Mouse (Mus musculus): ENCODE results near the gene Spen.
A peak's percentile ranks its signal among the peaks of the same experiment; 100 is the strongest.

Gene Spen

GRCm38 (mm10) chr4:141469343-141469742, 69.1 kb downstream of the Spen start:
- DNase-seq, result no peak

- DNase-seq, result peak in 1 of 2 experiments; percentile 36
Measured at GRCm38 (mm10) chr4:141468576-141468975, 69.8 kb downstream of the Spen start.

- DNase-seq, result no peak
Measured at GRCm38 (mm10) chr4:141467581-141467927, 70.8 kb downstream of the Spen start.

- DNase-seq, result no peak
Measured at GRCm38 (mm10) chr4:141466844-141467580, 71.4 kb downstream of the Spen start.

- no peak for DNase-seq
Measured at GRCm38 (mm10) chr4:141466289-141466795, 72.1 kb downstream of the Spen start.

- no peak for DNase-seq
Measured at GRCm38 (mm10) chr4:141465512-141466288, 72.7 kb downstream of the Spen start.

GRCm38 (mm10) chr4:141464722-141465121, 73.7 kb downstream of the Spen start:
- no peak for DNase-seq

GRCm38 (mm10) chr4:141463472-141463871, 74.9 kb downstream of the Spen start:
- no peak for DNase-seq

- no peak for DNase-seq
Measured at GRCm38 (mm10) chr4:141461576-141461975, 76.8 kb downstream of the Spen start.

- no peak for DNase-seq
Measured at GRCm38 (mm10) chr4:141461088-141461487, 77.3 kb downstream of the Spen start.

GRCm38 (mm10) chr4:141460481-141460880, 77.9 kb downstream of the Spen start:
- DNase-seq, result no peak

- no peak for DNase-seq
Measured at GRCm38 (mm10) chr4:141459766-141460165, 78.6 kb downstream of the Spen start.

- no peak for DNase-seq
Measured at GRCm38 (mm10) chr4:141458888-141459287, 79.5 kb downstream of the Spen start.

- DNase-seq, result no peak
Measured at GRCm38 (mm10) chr4:141458236-141458635, 80.2 kb downstream of the Spen start.

GRCm38 (mm10) chr4:141456193-141456938, 82.0 kb downstream of the Spen start:
- DNase-seq, result no peak

GRCm38 (mm10) chr4:141455526-141455925, 82.9 kb downstream of the Spen start:
- no peak for DNase-seq

GRCm38 (mm10) chr4:141454581-141455350, 83.6 kb downstream of the Spen start:
- DNase-seq, result no peak

GRCm38 (mm10) chr4:141451916-141452450, 86.4 kb downstream of the Spen start:
- no peak for DNase-seq

- no peak for DNase-seq
Measured at GRCm38 (mm10) chr4:141451251-141451650, 87.1 kb downstream of the Spen start.

- no peak for DNase-seq
Measured at GRCm38 (mm10) chr4:141446211-141446610, 92.2 kb downstream of the Spen start.

GRCm38 (mm10) chr4:141445328-141445720, 93.1 kb downstream of the Spen start:
- no peak for DNase-seq

Data from lung, postnatal 4 days (tissue).